Mouse (Mus musculus) MEL (cell line): Measurements from ENCODE around the gene Lama5.

Experiments used
- ELF1 ChIP-seq: IDR thresholded peaks from 2 replicates; pipeline ENCODE4 v1.6.1; 2014; ENCODE audit warnings: low read depth, mild to moderate bottlenecking, inconsistent platforms, low read length, improper control_type of control experiment, moderate library complexity
- HCFC1 ChIP-seq: IDR thresholded peaks from 2 replicates; pipeline ENCODE4 v1.6.1; 2012; ENCODE audit warnings: low read depth, mild to moderate bottlenecking, inconsistent platforms, low read length, improper control_type of control experiment, moderate library complexity
- NRF1 ChIP-seq: IDR thresholded peaks from 2 replicates; pipeline ENCODE4 v1.6.1; 2014; ENCODE audit warnings: low read depth, mild to moderate bottlenecking, inconsistent platforms, low read length, improper control_type of control experiment, moderate library complexity; ENCODE audit not compliant: poor library complexity, insufficient read depth, severe bottlenecking
- UBTF ChIP-seq: IDR thresholded peaks from 2 replicates; pipeline ENCODE4 v1.6.1; 2012; ENCODE audit warnings: low read depth, mild to moderate bottlenecking, inconsistent platforms, low read length, improper control_type of control experiment, moderate library complexity, borderline replicate concordance; ENCODE audit not compliant: insufficient read depth

- TF ChIP-seq ELF1 (no peak), NRF1 (no peak), HCFC1 (no peak), UBTF (no peak)
Observed at GRCm38 (mm10) chr2:180201303-180201702, 24.4 kb downstream of the Lama5 start.
